Mouse (Mus musculus): Measurements from ENCODE around the gene Atxn1. TPM values are rescaled to one million over a fixed set of nuclear protein-coding genes. Genes with fewer than 3 reads are reported as not detected.

Atxn1 gene
- total RNA-seq (2023), result 13.2 TPM

DNA sequence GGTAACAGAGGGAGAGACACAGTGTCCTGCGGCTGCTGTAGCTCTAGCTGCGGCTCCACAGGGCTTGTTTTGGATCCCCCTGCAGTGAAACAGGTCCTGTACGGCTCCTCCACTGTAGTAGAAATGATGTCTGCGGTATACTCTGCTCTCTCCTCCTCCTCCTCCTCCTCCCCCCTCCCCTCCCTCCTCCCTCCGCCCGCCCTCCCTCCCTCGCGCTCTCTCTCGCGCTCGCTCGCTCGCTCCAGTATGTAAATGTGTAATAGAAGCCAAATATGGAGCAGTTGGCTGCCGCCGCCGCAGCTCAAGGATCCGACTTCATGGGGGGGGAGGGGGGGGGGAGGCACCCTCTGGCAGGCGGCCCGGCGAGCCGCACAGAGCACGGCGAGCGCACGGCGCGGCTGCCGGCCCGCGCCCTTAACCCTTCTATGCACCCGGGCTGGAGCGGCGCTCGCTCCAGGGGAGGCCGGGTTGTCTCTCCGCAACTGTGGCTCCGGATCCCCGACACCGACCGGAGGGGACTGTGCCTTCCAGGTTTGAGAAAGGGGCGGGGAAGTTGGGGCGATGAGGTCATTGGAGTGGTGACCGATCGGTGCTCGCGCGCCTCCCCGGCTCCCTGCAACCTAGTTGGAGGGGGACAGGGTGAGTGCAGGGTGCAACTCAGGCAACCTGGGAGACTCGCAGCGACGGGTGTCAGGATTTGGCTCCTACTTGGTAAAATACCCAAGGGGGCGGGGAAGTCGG lies at the start of gene Atxn1:
Atxn1 (minus strand) TSS at position 156 of the 741 bp plus-strand sequence.

DNA sequence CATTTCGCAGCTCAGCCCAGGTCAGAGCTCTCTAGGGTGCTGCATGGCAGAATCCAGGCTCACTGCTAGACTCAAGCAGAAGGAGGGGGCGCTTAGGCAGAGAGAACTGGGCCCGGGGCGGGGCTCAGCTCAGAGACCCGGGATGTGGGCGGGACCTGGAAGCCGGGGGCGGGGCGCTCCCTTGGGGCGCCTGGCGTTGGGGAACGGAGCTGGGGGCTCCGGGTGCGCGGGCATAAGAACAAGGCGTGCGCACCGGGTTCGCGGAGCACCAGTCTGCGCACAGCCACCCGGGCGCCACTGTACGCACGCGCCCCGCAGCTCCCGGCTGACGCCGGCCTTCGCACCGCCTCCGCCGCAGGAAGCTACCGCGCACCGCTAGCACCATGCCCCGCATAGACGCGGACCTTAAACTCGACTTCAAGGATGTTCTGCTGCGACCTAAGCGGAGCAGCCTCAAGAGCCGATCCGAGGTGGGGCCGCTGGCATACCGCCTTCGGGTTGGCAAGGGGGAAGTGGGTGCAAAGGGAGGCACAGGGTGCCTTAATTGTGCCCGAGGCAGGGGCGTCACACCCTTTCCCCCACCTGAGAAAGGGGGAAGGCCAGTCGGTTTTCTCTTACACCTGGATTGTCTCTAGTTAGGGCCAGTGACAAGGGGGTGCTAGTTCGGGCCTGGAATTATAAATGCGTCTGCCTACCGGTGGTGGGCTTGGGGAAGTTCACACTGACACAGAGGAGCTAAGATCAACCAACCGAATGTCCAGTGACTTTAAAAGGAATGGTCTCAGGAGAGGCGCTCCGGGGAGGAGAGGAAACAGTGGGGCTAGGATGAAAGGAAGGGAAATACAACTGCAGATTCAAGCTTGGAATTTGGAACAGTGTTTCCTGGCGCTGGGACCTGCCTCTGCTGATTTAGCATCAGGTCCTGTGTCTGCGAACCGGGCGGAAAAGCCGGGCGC lies 457.3 kb downstream of the Atxn1 start, which contains the start of gene Gmpr:
Gmpr (plus strand) TSS at position 171 of the 956 bp plus-strand sequence.

All from CD4-positive naive resting alpha-beta T cell, adult 57 days (primary cell).